Mouse (Mus musculus) intestine, embryonic 14.5 days (tissue): ENCODE measurements at regions not wholly inside any gene's neighbourhood (a gene's known extent, or its start where the extent isn't known, plus 50 kb on each side); places are given as distances from the start of the nearest gene placed in this dataset.

Experiments used
- ATAC-seq: fragments of 200-750 bp; cut with Nextera tagmentation; replicated peaks from 2 replicates; pipeline ENCODE4 v1.8.0; 2017; ENCODE audit warnings: low read depth, moderate number of reproducible peaks, moderate TSS enrichment, moderate library complexity; ENCODE audit not compliant: low FRiP score, low TSS enrichment
- DNase-seq: peaks from one replicate; pipeline ENCODE4 v3.0.0-alpha.2; 2018; ENCODE audit warnings: low spot score
- H3K27ac ChIP-seq: fragments of 300-500 bp; sonication (generic); 2 replicates; pipeline ENCODE4 v1.5.1; 2014; ENCODE audit warnings: low read depth, mild to moderate bottlenecking, control low read depth
- H3K27me3 ChIP-seq: fragments of 300-500 bp; sonication (generic); replicated peaks from 2 replicates; pipeline ENCODE4 v1.6.1; 2014; ENCODE audit warnings: low read length, control low read depth; ENCODE audit not compliant: control insufficient read depth, insufficient read depth
- H3K36me3 ChIP-seq: fragments of 300-500 bp; sonication (generic); 2 replicates; pipeline ENCODE4 v1.6.1; 2014; ENCODE audit warnings: low read length, control low read depth; ENCODE audit not compliant: control insufficient read depth, insufficient read depth
- H3K4me1 ChIP-seq: fragments of 300-500 bp; sonication (generic); replicated peaks from 2 replicates; pipeline ENCODE4 v1.6.1; 2014; ENCODE audit warnings: low read length, control low read depth, mixed read lengths; ENCODE audit not compliant: control insufficient read depth, insufficient read depth
- H3K4me2 ChIP-seq: fragments of 300-500 bp; sonication (generic); 2 replicates; pipeline ENCODE4 v1.6.1; 2014; ENCODE audit warnings: low read length
- H3K4me3 ChIP-seq: fragments of 300-500 bp; sonication (generic); 2 replicates; pipeline ENCODE4 v1.5.1; 2014; ENCODE audit warnings: low read depth, low read length, control low read depth, mixed read lengths
- H3K9ac ChIP-seq: fragments of 300-500 bp; sonication (generic); 2 replicates; pipeline ENCODE4 v1.6.1; 2014; ENCODE audit warnings: mild to moderate bottlenecking, low read length
- H3K9me3 ChIP-seq: fragments of 300-500 bp; sonication (generic); 2 replicates; pipeline ENCODE4 v1.6.1; 2016; ENCODE audit warnings: low read length, control low read depth; ENCODE audit not compliant: control insufficient read depth
- WGBS: fragments of 180-500 bp; shearing (Covaris S2); extraction: QIAGEN DNeasy Blood & Tissue Kit; methylation state at CpG from one replicate; pipeline ENCODE4 v1.1.7; 2014; 5-methylcytosine and 5-hydroxymethylcytosine counted together

- no peak overlapping the region for H3K4me3 ChIP-seq
- H3K27me3 ChIP-seq, result no peaks in the 10 kb centered on the region
- no peak overlapping the region for H3K9ac ChIP-seq
- H3K36me3 ChIP-seq, result no peaks in the 10 kb centered on the region
- no peak overlapping the region for H3K27ac ChIP-seq
- no peaks in the 10 kb centered on the region for H3K9me3 ChIP-seq
- 82% methylated on average over 1 of the region's 1 CpGs for WGBS
- H3K4me1 ChIP-seq, result no peaks in the 10 kb centered on the region
- DNase-seq (no peak), ATAC-seq (no peak)
- H3K4me2 ChIP-seq, result no peak overlapping the region
These were observed 427.2 kb downstream of the Hao1 start for GRCm38 (mm10) chr2:134126988-134127387.

GRCm38 (mm10) chr2:134107286-134107685 lies 446.9 kb downstream of the Hao1 start:
- H3K4me3 ChIP-seq, result no peak overlapping the region
- H3K4me1 ChIP-seq, result no peaks in the 10 kb centered on the region
- ATAC-seq (no peak), DNase-seq (no peak)
- no peak overlapping the region for H3K27ac ChIP-seq
- H3K4me2 ChIP-seq, result no peak overlapping the region
- no peaks in the 10 kb centered on the region for H3K9me3 ChIP-seq
- no peak overlapping the region for H3K9ac ChIP-seq
- no peaks in the 10 kb centered on the region for H3K27me3 ChIP-seq
- H3K36me3 ChIP-seq, result no peaks in the 10 kb centered on the region

GRCm38 (mm10) chr2:134088374-134088773 lies 465.8 kb downstream of the Hao1 start:
- 72% methylated on average over 2 of the region's 2 CpGs for WGBS
- DNase-seq, result no peak
- H3K9me3 ChIP-seq, result no peaks in the 10 kb centered on the region

GRCm38 (mm10) chr2:134080148-134080547 lies 474.0 kb downstream of the Hao1 start:
- H3K27ac ChIP-seq, result no peak overlapping the region
- DNase-seq, result no peak
- ATAC-seq, result no peak
- H3K4me2 ChIP-seq, result no peak overlapping the region
- 77% methylated on average over 1 of the region's 1 CpGs for WGBS
- H3K36me3 ChIP-seq, result no peaks in the 10 kb centered on the region
- H3K27me3 ChIP-seq, result no peaks in the 10 kb centered on the region
- H3K4me1 ChIP-seq, result no peaks in the 10 kb centered on the region
- no peak overlapping the region for H3K9ac ChIP-seq
- no peaks in the 10 kb centered on the region for H3K9me3 ChIP-seq
- no peak overlapping the region for H3K4me3 ChIP-seq

More at GRCm38 (mm10) chr2:134088374-134088773, 465.8 kb downstream of the Hao1 start:
- H3K4me1 ChIP-seq, result no peaks in the 10 kb centered on the region
- no peak overlapping the region for H3K4me2 ChIP-seq
- H3K4me3 ChIP-seq, result no peak overlapping the region
- no peaks in the 10 kb centered on the region for H3K27me3 ChIP-seq
- H3K36me3 ChIP-seq, result no peaks in the 10 kb centered on the region
- ATAC-seq, result no peak
- no peak overlapping the region for H3K27ac ChIP-seq
- H3K9ac ChIP-seq, result no peak overlapping the region

- 55% methylated on average over 1 of the region's 1 CpGs for WGBS
- no peak for DNase-seq
These were observed 476.2 kb downstream of the Hao1 start for GRCm38 (mm10) chr2:134077953-134078352.

GRCm38 (mm10) chr2:134067910-134068335 lies 486.2 kb downstream of the Hao1 start:
- Histone ChIP-seq H3K9ac (no peak overlapping the region), H3K4me3 (no peak overlapping the region), H3K36me3 (no peaks in the 10 kb centered on the region), H3K27me3 (no peaks in the 10 kb centered on the region), H3K27ac (no peak overlapping the region), H3K4me2 (no peak overlapping the region), H3K9me3 (no peaks in the 10 kb centered on the region), H3K4me1 (no peaks in the 10 kb centered on the region)
- WGBS, result 49% methylated on average over 8 of the region's 8 CpGs
- ATAC-seq, result no peak
- no peak for DNase-seq

More at GRCm38 (mm10) chr2:134077953-134078352, 476.2 kb downstream of the Hao1 start:
- H3K36me3 ChIP-seq, result no peaks in the 10 kb centered on the region
- H3K27me3 ChIP-seq, result no peaks in the 10 kb centered on the region
- H3K4me3 ChIP-seq, result no peak overlapping the region
- no peak overlapping the region for H3K4me2 ChIP-seq
- no peak overlapping the region for H3K9ac ChIP-seq
- no peaks in the 10 kb centered on the region for H3K9me3 ChIP-seq
- no peaks in the 10 kb centered on the region for H3K4me1 ChIP-seq
- ATAC-seq, result no peak
- H3K27ac ChIP-seq, result no peak overlapping the region

GRCm38 (mm10) chr2:134067404-134067803 lies 486.8 kb downstream of the Hao1 start:
- no peaks in the 10 kb centered on the region for H3K36me3 ChIP-seq
- no peak overlapping the region for H3K27ac ChIP-seq
- no peak overlapping the region for H3K4me3 ChIP-seq
- no peak overlapping the region for H3K9ac ChIP-seq
- H3K27me3 ChIP-seq, result no peaks in the 10 kb centered on the region
- DNase-seq, result no peak
- no peaks in the 10 kb centered on the region for H3K9me3 ChIP-seq
- WGBS, result 95% methylated on average over 1 of the region's 1 CpGs
- no peaks in the 10 kb centered on the region for H3K4me1 ChIP-seq
- no peak for ATAC-seq
- no peak overlapping the region for H3K4me2 ChIP-seq

GRCm38 (mm10) chr2:134059916-134060618 lies 494.1 kb downstream of the Hao1 start:
- WGBS, result 81% methylated on average over 2 of the region's 2 CpGs
- Histone ChIP-seq H3K4me1 (no peaks in the 10 kb centered on the region), H3K4me2 (no peak overlapping the region), H3K27me3 (no peaks in the 10 kb centered on the region), H3K9ac (no peak overlapping the region), H3K36me3 (no peaks in the 10 kb centered on the region), H3K27ac (no peak overlapping the region), H3K9me3 (no peaks in the 10 kb centered on the region), H3K4me3 (no peak overlapping the region)
- DNase-seq, result no peak
- ATAC-seq, result no peak

GRCm38 (mm10) chr2:134036359-134036874 lies 484.5 kb downstream of the Bmp2 start:
- H3K4me2 ChIP-seq, result no peak overlapping the region
- 49% methylated on average over 6 of the region's 6 CpGs for WGBS
- no peaks in the 10 kb centered on the region for H3K27me3 ChIP-seq
- H3K27ac ChIP-seq, result no peak overlapping the region
- no peak overlapping the region for H3K9ac ChIP-seq
- DNase-seq, result no peak
- no peak for ATAC-seq
- no peak overlapping the region for H3K4me3 ChIP-seq
- no peaks in the 10 kb centered on the region for H3K9me3 ChIP-seq
- no peaks in the 10 kb centered on the region for H3K4me1 ChIP-seq
- no peaks in the 10 kb centered on the region for H3K36me3 ChIP-seq
